Mouse (Mus musculus): ENCODE measurements around the gene Ctla4. TPM values are rescaled to one million over a fixed set of nuclear protein-coding genes. Genes with fewer than 3 reads are reported as not detected.

Ctla4 gene
- total RNA-seq, 2 experiments from 2014 or later: not detected

- no peak overlapping the region for H3K27ac ChIP-seq
- no peak for TF ChIP-seq CTCF (IDR thresholded peaks at IDR 0.05)
- DNase-seq (ENCODE audit: extremely low spot score in 1 of 2, low spot score in 2 of 2): no peak
- H3K4me3 ChIP-seq: no peak overlapping the region
- intact Hi-C loops (cut with DNase I): no loop called here
These were observed 69.4 kb downstream of the Ctla4 start for GRCm38 (mm10) chr1:60956196-60956595.

DNA sequence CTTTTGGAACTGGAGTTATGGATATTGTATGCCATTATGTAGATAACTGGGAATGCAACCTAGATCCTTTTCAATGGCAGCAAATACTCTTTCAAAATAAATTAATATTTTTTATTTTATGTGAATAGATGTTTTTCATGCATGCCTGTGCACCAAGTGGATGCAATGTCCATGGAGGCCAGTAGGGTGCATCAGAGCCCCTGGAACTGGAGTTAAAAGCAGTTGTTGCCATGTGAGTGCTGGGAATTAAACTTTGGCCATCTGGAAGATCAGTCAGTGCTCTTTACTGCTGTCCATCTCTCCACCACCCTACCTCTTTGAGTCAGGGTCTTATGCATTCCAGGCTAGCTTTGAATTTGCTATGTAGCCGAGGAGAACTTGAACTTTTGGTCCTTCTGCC, 71.5 kb downstream of the Ctla4 start:
- no peak overlapping the region for H3K27ac ChIP-seq
- intact Hi-C loops (cut with DNase I): no loop called here
- DNase-seq (ENCODE audit: extremely low spot score in 1 of 2, low spot score in 2 of 2): no peak
- TF ChIP-seq CTCF (IDR thresholded peaks at IDR 0.05): peak; percentile 16
- H3K4me3 ChIP-seq: no peak overlapping the region

DNA sequence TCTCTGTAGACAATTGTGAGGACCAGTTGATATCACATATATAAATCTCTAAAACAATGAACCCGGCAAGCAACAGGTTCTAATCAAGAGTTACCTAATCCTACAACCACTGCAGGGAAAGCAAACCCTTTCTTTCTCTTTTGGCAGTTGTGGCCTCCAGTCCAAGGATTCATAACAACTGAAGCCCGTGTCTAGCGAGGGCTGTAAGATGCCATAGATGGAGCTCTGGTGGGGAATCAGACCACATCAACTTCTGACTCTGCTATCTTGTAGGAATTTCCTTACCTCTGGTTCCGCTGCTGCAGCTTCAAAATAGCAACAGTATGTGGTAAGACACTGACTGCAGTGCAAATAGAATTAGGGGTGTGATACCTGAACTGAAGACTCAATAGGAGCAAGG, 72.4 kb downstream of the Ctla4 start:
- no peak for TF ChIP-seq CTCF (IDR thresholded peaks at IDR 0.05)
- H3K4me3 ChIP-seq: no peak overlapping the region
- intact Hi-C loops (cut with DNase I): no loop called here
- no peak for DNase-seq (ENCODE audit: extremely low spot score in 1 of 2, low spot score in 2 of 2)
- no peak overlapping the region for H3K27ac ChIP-seq

DNA sequence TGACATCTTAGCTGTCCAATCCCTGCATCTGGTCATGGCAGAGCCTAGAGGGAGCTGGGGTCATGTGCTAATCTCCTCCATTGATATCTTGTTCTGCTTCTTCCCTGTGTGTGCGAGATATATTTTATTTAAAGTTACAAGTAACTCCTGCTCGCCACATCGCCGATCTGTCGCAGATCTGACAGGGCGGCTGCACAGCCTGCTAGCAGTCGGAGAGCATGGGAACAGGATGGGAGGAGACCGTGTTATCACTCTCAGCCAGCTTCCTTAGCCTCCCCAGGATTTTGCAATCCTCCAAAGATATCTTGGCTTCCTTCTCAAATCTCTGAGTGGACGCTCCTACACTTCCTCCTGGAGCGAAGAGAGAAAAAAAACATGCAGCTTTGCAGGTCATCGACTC, 73.7 kb downstream of the Ctla4 start:
- H3K4me3 ChIP-seq: no peak overlapping the region
- DNase-seq (ENCODE audit: extremely low spot score in 1 of 2, low spot score in 2 of 2): no peak
- no peak for TF ChIP-seq CTCF (IDR thresholded peaks at IDR 0.05)
- H3K27ac ChIP-seq: no peak overlapping the region
- intact Hi-C loops (cut with DNase I): loop anchor here (2.0 to 5.0 kb wide), 3 partner anchors 98 to 688 kb away; no protein-coding TSS in a partner anchor

GRCm38 (mm10) chr1:60961080-60961479, 74.3 kb downstream of the Ctla4 start:
- peak; percentile 77 for TF ChIP-seq CTCF (IDR thresholded peaks at IDR 0.05)
- DNase-seq (ENCODE audit: extremely low spot score in 1 of 2, low spot score in 2 of 2): peak; percentile 55 to 62
- Histone ChIP-seq H3K27ac (no peak overlapping the region), H3K4me3 (no peak overlapping the region)
- intact Hi-C loops (cut with DNase I): loop anchor here (2.0 to 5.0 kb wide), 3 partner anchors 99 to 689 kb away; no protein-coding TSS in a partner anchor

DNA sequence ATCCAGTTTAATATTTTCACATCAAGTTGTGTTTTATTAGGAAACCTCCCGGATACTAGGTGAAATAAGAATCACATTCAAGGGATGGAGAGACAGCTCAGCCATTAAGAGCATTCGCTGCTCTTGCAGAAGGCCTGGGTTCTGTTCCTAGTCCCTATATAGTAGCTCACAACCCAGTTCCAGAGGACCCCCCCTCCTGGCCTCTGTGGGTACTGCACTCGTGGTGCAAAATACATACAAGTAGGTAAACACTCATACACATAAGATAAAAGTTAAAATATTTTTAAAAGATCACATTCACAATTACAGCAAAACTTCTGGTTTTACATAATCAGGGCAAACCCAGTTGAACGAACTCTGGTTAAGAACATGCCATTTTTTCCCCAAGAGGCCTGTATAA, 75.3 kb downstream of the Ctla4 start:
- Histone ChIP-seq H3K4me3 (no peak overlapping the region), H3K27ac (no peak overlapping the region)
- no peak for DNase-seq (ENCODE audit: extremely low spot score in 1 of 2, low spot score in 2 of 2)
- TF ChIP-seq CTCF (IDR thresholded peaks at IDR 0.05): peak; percentile 21
- intact Hi-C loops (cut with DNase I): loop anchor here (5.0 kb wide), 2 partner anchors 100 to 690 kb away; no protein-coding TSS in a partner anchor

Other genes with a start within 250 kb of the Ctla4 start
- gene Cd28, start 170.2 kb upstream of the Ctla4 start, total RNA-seq (2021): under 1 TPM; 0.40 to 0.50 TPM
- under 1 TPM in 1 of 2 experiments, not detected in 1; 0.09 TPM for gene Icos, start 90.9 kb downstream of the Ctla4 start, total RNA-seq (2021)